Mouse (Mus musculus) kidney, adult 2 months (tissue): Measurements from ENCODE around the gene Hlf.

ENCODE experiments used
- CTCF ChIP-seq: fragments of 200-500 bp; conservative IDR thresholded peaks from 2 replicates; pipeline ENCODE4 v1.5.1; 2011; ENCODE audit warnings: low read depth, mild to moderate bottlenecking, control low read depth, low read length, moderate library complexity, mixed read lengths; ENCODE audit not compliant: insufficient read depth, insufficient read length
- POLR2A ChIP-seq: fragments of 200-500 bp; IDR thresholded peaks from one replicate; pipeline ENCODE4 v1.6.1; 2011; ENCODE audit warnings: low read depth, low read length, control low read depth

GRCm38 (mm10) chr11:90364865-90365264 lies 25.8 kb downstream of the Hlf start:
- TF ChIP-seq POLR2A (no peak), CTCF (no peak)
